Mouse (Mus musculus) kidney, postnatal 4 days (tissue): Measurements from ENCODE around the gene Ino80.
"Not testable (repeated sequence)": the region's sequence is repeated elsewhere in the genome, so short reads cannot be mapped to it uniquely, and the experiment has no call there.

Experiments used
- DNase-seq, 2 experiments: peaks; one replicate each; pipeline ENCODE4 v3.0.0; 2021; ENCODE audit warnings: mixed read lengths in 2 of 2

The Ino80 gene

DNA sequence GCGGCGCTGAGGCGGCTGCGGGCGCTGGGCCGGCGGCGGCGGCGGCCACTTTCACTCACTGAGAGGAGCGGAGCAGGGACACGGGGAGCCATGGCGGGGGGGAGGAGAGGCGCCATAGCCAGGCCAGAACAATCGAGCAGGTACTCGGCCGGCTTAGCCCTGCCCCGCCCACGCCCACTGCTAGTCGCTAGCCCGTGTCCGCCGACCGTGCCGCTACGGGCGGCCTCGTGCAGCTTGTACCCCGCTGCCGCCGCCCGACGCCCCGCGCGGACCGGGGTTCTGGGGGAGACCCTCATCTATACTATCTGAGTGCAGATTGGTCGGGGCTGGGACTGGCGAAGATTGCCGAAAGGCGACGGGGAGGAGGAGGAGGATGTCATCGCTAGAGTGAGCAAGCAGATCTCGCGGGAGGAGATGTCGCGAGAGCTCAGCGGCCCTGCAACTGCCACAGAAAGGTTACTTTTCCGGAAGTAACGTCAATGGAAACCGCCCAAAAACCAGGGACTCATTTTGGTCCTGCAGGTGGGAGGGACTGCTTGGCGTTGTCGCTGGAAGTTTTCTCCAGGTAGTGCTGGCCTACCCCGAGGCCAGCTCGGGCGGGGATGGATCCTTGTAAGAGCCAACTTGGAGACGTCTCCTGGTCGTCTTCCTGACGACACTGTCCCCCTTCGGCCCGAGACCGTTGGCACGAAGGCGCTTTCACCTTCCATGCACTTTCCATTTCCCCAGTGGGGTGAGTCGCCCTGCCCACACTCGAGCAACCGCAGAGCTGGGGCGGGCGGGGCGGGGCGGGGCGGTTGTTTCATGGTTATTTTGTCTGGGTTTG is at the start of gene Ino80:
Ino80 (minus strand) TSS at position 117 of the 826 bp plus-strand sequence.
- peak; percentile 99 to 100 for DNase-seq

DNA sequence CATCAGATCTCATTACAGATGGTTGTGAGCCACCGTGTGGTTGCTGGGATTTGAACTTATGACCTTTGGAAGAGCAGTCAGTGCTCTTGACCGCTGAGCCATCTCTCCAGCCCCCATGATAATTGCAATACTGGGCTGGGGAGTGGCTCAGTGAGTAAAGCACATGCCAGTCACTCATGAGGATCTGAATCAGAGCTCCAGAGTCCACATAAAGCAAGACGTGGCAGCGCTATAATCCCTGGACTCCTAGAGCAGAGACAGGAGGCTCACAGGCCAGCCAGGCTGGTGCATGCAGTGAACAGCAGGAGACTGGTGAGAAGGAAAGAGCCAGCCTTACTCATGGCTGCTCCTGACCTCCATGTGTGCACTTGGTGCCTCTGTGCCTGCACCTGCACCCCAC is 47.9 kb upstream of the Ino80 start:
- DNase-seq: no peak

- DNase-seq: no peak
Observed at GRCm38 (mm10) chr2:119523836-119524235, 46.3 kb upstream of the Ino80 start.

- peak in 1 of 2 experiments; percentile 3 for DNase-seq
Observed at GRCm38 (mm10) chr2:119520550-119520949, 43.1 kb upstream of the Ino80 start.

GRCm38 (mm10) chr2:119516811-119517210 is 39.3 kb upstream of the Ino80 start:
- no peak for DNase-seq

DNA sequence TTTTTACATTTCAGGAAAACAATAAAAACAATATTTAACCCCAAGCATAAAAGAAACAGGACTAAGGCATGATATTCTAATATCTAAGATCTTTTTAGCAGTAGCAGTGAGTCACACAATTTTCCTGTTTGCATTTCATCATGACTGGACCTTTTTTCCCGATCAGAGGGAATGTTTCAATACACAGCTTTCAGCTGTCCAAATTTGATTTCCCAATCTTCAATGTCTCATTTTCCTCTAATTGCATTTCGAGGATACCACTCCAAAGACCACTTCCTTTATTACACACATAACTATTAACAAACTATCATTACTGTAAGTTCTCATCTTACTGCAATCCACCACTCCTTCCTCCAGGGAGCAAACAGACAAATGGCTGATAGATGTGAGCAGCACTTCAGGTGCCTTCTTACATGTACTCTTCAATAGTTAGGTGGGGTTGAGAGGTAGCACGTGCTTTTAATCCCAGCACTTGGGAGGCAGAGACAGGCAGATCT is 36.6 kb upstream of the Ino80 start:
- no peak for DNase-seq

GRCm38 (mm10) chr2:119512292-119512691 is 34.8 kb upstream of the Ino80 start:
- DNase-seq: peak; percentile 16 to 26

DNA sequence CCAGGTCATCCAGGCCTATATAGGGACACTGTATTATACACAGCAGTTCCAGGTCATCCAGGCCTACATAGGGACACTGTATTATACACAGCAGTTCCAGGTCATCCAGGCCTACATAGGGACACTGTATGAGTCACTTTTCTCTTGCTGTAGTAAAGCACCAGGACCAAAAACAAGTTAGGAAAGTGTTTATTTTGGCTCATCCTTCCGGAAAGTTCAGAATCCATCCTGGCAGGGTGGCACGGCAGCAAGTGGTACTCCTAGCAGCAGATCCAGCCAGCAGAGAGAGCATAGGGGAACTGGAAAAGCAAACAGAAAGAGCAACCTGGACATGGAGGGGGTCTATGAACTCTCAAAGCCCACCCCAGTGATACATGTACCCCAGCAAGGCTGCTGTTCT is 33.4 kb upstream of the Ino80 start:
- no peak for DNase-seq

GRCm38 (mm10) chr2:119508518-119508917 is 31.0 kb upstream of the Ino80 start:
- DNase-seq: not testable (repeated sequence)

GRCm38 (mm10) chr2:119507108-119507507 is 29.6 kb upstream of the Ino80 start:
- DNase-seq: peak; percentile 12 to 34

GRCm38 (mm10) chr2:119500965-119501652 is 23.6 kb upstream of the Ino80 start:
- no peak for DNase-seq

DNA sequence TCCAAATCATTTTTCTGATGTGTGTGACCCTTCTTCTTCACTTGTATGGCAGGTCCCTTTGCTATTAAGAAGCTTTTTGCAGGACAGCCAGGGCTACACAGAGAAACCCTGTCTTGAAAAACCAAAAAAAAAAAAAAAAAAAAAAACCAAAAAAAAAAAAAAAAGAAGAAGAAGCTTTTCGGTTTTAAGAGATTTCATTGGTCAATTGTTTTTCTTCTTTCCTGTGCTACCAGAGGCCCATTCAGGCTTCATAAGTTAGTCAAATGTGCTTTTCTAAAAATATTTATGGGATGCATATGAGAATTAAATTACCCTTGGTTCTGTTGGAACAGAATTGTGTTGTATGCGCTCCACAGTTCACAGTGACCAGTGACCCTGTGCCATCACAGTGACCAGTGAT is 21.4 kb upstream of the Ino80 start:
- no peak for DNase-seq

GRCm38 (mm10) chr2:119496082-119496481 is 18.6 kb upstream of the Ino80 start:
- DNase-seq: no peak

DNA sequence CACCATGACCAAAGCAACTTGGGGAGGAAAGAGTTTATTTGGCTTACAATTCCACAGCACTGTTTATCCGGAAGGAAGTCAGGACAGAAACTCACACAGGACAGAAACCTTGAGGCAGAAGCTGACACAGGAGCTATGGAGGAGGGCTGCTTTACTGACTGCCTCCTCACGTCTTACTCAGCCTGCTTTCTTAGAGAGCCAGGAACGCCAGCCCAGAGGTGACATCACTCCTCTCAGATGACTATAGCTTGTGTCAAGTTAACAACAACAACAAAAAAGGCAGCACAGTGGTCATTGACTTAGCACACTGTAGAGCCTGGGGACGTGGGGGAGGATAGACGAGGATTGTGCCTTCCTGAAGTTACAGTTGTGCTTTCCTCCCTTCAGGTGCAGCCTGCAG is 14.5 kb upstream of the Ino80 start:
- DNase-seq: no peak

DNA sequence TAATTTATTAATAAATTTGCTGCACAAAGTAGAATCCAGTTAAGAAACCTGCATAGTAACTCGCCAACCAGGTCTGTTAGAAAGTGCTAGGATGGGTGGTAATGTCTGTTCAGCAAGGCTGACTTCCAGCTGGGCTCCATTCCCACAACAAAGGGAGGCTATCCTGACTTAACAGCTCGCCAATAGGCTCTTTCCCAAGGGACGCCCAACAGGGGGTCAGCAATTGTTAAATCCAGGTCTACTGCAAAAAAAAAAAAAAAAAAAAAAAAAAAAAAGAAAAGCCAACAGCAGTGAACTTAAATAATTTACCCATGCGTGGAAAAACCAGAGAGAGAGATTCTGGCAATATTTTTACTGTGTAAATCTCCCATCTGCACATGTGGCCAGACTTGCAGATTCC is 9.0 kb upstream of the Ino80 start:
- DNase-seq: no peak

- DNase-seq: peak in 1 of 2 experiments; percentile 7
Observed at GRCm38 (mm10) chr2:119482307-119482706, 4.8 kb upstream of the Ino80 start.

DNA sequence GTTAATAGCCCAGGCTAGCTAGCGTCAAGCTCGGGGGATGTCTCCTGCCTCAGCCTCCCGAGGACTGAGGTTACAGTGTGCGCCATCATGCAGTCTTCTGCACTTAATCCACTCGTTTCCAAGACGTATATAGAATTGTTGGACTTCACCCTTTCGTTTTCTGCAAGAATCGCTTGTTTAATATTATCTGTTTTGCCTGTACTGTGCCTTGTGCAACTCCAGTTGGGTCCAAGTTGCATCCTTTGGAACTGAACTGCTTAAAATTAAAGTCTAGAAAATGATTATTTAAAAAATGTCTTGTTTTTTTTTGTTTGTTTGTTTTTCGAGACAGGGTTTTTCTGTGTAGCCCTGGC is 886 bp upstream of the Ino80 start:
- no peak for DNase-seq

DNA sequence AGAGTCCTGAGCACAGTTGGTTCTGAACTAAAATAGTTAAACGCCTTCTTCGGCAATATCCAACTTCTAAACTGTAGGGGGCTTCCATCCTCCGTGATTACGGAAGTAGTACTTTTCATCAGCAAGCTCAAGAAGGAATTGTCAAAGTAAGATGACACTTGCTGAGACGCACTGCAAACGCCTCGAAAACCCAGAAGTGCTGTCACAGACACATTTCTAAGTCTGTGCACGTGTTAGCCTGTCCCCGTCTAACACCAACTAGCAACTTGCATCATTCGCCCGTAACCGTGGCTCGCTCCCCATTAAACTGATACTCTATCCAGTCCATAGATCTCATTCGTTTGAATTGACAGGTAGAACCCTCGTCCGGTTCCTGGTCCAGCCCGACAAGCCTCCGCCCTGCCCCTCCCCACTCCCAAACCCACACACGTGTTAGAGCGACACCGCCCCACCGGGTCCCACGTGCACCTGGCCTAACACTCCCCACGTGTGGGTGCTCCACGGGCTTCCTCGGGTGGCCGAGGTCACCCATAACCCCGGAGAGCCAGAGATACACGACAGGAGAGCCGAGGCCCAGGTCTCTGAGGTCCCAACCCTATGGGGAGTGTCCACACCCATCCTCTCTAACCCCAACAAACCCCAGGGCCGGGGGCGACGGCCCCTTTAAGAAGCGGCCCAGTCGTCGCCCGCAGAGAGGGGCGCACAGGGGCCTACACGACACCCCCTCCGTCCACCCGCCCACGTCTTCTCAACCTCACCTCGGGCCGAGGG is 681 bp downstream of the Ino80 start:
- peak; percentile 71 to 83 for DNase-seq

GRCm38 (mm10) chr2:119476166-119476565 is 1.3 kb downstream of the Ino80 start:
- DNase-seq: no peak

- no peak for DNase-seq
Observed at GRCm38 (mm10) chr2:119463945-119464344, 13.5 kb downstream of the Ino80 start.

DNA sequence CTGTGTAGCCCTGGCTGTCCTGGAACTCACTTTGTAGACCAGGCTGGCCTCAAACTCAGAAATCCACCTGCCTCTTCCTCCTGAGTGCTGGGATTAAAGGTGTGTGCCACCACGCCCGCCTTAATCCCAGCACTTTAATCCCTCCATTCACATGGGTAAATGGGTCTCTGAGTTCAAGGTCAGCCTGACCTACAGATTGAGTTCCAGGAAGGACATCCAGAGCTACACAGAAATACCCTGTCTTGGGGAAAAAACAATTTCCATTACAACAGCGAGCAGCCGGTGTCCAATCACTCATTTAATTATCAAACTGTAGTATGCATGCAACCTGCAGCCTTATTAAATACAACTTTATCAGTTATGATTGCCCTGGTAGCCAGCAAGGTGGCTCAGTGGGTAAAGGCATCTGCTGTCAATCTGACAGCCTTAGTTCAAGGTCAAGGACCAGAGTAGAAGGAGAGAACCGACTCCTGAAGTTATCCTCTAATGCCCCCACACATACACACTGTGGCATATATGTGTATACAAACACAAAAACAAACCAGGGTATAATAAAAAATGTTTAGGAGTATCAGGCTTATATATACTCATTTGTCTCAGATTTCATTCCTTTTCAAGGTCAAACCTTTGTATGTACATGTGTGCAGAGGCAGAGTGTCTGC is 14.2 kb downstream of the Ino80 start:
- no peak for DNase-seq

- DNase-seq: no peak
Observed at GRCm38 (mm10) chr2:119461028-119461427, 16.5 kb downstream of the Ino80 start.

DNA sequence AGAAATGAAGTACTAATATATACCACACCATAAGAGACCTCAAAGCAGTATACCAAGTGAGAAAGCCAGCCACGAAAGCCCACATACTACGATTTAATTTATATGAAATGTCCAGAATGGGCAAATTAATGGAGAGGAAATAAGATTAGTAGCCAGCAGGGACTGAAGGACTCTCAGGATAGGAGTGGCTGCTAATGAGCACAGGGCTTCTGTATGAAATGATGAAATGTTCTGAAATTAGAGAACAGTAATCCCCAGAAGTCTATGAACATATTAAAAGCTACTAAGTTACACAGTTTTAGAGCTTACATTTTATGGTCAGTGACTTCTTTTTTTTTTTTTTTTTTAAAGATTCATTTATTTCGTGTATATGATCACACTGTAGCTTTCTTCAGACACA is 22.9 kb downstream of the Ino80 start:
- DNase-seq: no peak
